Mouse (Mus musculus) spleen, adult 2 months (tissue): ENCODE results near the gene Rtn3.

ENCODE experiments used
- CTCF ChIP-seq: fragments of 200-500 bp; IDR thresholded peaks from 2 replicates; pipeline ENCODE4 v1.5.1; 2011; ENCODE audit warnings: mild to moderate bottlenecking, inconsistent platforms; ENCODE audit not compliant: insufficient read depth, insufficient read length, insufficient replicate concordance; ENCODE audit errors: extremely low read depth
- POLR2A ChIP-seq: fragments of 200-500 bp; IDR thresholded peaks from 2 replicates; pipeline ENCODE4 v1.6.1; 2011; ENCODE audit warnings: low read depth, low read length, inconsistent platforms

DNA sequence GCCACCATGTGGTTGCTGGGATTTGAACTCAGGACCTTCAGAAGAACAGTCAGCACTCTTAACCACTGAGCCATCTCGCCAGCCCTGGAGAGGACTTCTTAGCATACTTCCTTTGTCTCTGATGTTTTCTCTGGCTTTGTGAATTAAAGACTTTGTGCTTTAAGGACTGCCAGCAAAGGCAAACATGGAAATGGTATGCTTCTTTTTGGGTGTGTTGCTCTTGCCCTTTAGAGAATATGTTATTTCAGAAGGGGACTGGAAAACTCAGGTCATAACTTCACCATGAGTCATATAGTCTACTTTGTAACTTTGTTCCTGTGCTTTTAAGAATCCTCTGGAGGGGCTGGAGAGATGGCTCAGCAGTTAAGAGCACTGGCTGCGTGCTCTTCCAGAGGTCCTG lies 15.7 kb upstream of the Rtn3 start:
- TF ChIP-seq CTCF, result no peak
- no peak for TF ChIP-seq POLR2A
